ENCODE assay signal across 7 mouse cellular contexts in the genomic region with DNA sequence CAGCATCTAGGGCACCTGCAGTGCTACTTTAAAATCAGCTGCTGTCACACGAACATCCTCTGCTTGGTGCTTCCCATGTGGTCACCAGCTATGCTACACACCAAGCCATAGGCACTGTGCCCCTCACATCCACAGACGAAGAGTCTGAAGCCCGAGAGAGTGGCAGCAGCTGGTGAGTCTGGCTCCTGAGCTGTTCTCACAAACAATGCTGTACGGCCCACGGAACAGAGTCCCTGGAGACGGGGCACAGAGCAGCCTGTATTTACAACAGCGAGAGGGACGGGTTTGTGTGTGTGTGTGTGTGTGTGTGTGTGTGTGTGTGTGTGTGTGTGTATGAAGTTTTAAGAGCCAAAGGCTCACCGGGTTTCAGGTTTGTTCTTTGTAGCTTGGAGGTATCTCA. TPM values are rescaled to one million over a fixed set of nuclear protein-coding genes. Genes with fewer than 3 reads are reported as not detected.
DNase-seq lines count a peak whose midpoint lies in the region; ATAC-seq and TF ChIP-seq lines count a peak whose summit lies in the region.

No protein-coding gene starts in this region.

- 48% methylated on average over 9 of the region's 9 CpGs for WGBS in bone marrow, adult 2 months
- WGBS in embryonic facial prominence, embryonic 11.5 days = 57% methylated on average over 9 of the region's 9 CpGs

- no peaks in the 10 kb centered on the region for H3K9me3 ChIP-seq in embryonic facial prominence, embryonic 11.5 days (replicated peaks; ENCODE audit: control insufficient read depth, low read length)

- H3K27me3 ChIP-seq in embryonic facial prominence, embryonic 11.5 days (ENCODE audit: control insufficient read depth, insufficient read depth, low read length) = no peaks in the 10 kb centered on the region

- intact Hi-C loops in heart, postnatal 10 days (cut with DNase I) = no loop called here

- no peaks in the 10 kb centered on the region for H3K36me3 ChIP-seq in embryonic facial prominence, embryonic 11.5 days (replicated peaks; ENCODE audit: control insufficient read depth, insufficient read depth, low read depth, low read length)

- peak overlapping the region; percentile 75 for H3K27ac ChIP-seq in bone marrow, adult 2 months (ENCODE audit: control insufficient read depth, insufficient read depth, low read depth, low read length, poor library complexity)
- H3K27ac ChIP-seq in embryonic facial prominence, embryonic 11.5 days (replicated peaks; ENCODE audit: low read depth, low read length) = no peak overlapping the region

- no peak overlapping the region for H3K4me2 ChIP-seq in embryonic facial prominence, embryonic 11.5 days (ENCODE audit: low read depth, low read length)

- no peak overlapping the region for H3K4me3 ChIP-seq in bone marrow, adult 2 months (replicated peaks; ENCODE audit: control insufficient read depth, low read depth, low read length)
- H3K4me3 ChIP-seq in embryonic facial prominence, embryonic 11.5 days (ENCODE audit: low read depth, low read length) = no peak overlapping the region

- no peak for TF ChIP-seq POLR2A in bone marrow, adult 2 months (IDR thresholded peaks at IDR 0.05; ENCODE audit: borderline replicate concordance, control insufficient read depth, low read depth, low read length)

- peak; percentile 57; the same call in 1 of the 2 replicates for ATAC-seq in embryonic facial prominence, embryonic 11.5 days (replicated peaks; ENCODE audit: insufficient number of reproducible peaks, low FRiP score, low TSS enrichment, low read depth)

- H3K9ac ChIP-seq in embryonic facial prominence, embryonic 11.5 days (replicated peaks; ENCODE audit: low read length) = no peak overlapping the region

- peaks cover 16% of the 10 kb centered on the region for H3K4me1 ChIP-seq in bone marrow, adult 2 months (ENCODE audit: control insufficient read depth, insufficient read depth, low read length)
- no peaks in the 10 kb centered on the region for H3K4me1 ChIP-seq in embryonic facial prominence, embryonic 11.5 days (ENCODE audit: control insufficient read depth, insufficient read depth, low read length)

- DNase-seq in embryonic facial prominence, embryonic 11.5 days (ENCODE audit: low spot score) = no peak
- peak; percentile 52 to 60 for DNase-seq in layer of hippocampus, postnatal 14 days (ENCODE audit: low spot score in 2 of 2)
- DNase-seq in right cerebral cortex, postnatal 14 days = peak; percentile 45
- DNase-seq in testis, postnatal 14 days (ENCODE audit: low spot score) = no peak
- DNase-seq in heart, postnatal 10 days = no peak
- no peak for DNase-seq in frontal cortex, postnatal 25 days (ENCODE audit: low spot score in 2 of 2)

- no peak for TF ChIP-seq CTCF in bone marrow, adult 2 months (IDR thresholded peaks at IDR 0.05; ENCODE audit: control insufficient read depth, insufficient read depth, low read length)

RNA-seq across cellular contexts. Expression of gene Ralgps2, which starts 50.7 kb away (rescaled TPM):
- 9.7 and 17.5 TPM in 2 replicates for polyA plus RNA-seq in bone marrow, adult 2 months (2011; ENCODE audit: insufficient read depth, insufficient read length, low replicate concordance, missing spikeins)
- polyA plus RNA-seq in embryonic facial prominence, embryonic 11.5 days (2014; fragmentation: Nextera tagmentation; extraction: Ambion mirVana) = 76.1 and 84.9 TPM in 2 replicates
- total RNA-seq in layer of hippocampus, postnatal 14 days (2021) = 10 to 100 TPM; 79.0 to 96.0 TPM
- 10 to 100 TPM; 22.0 to 24.5 TPM for total RNA-seq in heart, postnatal 10 days (2021)

Comparison
In these comparisons a context has a peak if more than half of its experiments do, and no peak if none do; other contexts are left out.
1. DNase-seq: peak in layer of hippocampus, postnatal 14 days (2 of 2) and right cerebral cortex, postnatal 14 days (single experiment); none in embryonic facial prominence, embryonic 11.5 days (single experiment), testis, postnatal 14 days (single experiment), heart, postnatal 10 days (0 of 2) and frontal cortex, postnatal 25 days (0 of 2).